Mouse (Mus musculus): ENCODE results near the gene Bhlhb9. TPM values are rescaled to one million over a fixed set of nuclear protein-coding genes. Genes with fewer than 3 reads are reported as not detected.

Gene Bhlhb9
- polyA plus RNA-seq, 1 experiment from 2014 or later: 46.6 TPM

DNA sequence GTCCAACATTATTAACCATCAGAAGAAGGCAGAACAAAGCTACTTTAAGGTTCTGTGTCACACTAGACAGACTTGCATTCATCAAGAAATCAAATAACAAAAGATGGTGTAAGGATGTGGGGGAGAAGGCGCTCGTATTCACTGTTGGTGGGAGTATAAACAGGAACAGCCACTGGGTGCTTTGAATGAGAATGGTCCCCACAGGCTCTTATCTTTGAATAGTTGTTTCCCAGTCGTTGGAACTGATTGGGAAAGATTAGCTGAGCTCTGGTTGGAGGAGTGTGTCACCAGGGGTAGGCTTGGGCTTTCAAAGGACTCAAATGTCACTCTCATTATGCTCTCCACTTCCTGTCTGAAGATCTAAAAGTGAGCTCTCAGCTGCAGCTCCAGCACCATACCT, 128.5 kb downstream of the Bhlhb9 start:
- WGBS: 54% methylated on average over 3 of the region's 3 CpGs

DNA sequence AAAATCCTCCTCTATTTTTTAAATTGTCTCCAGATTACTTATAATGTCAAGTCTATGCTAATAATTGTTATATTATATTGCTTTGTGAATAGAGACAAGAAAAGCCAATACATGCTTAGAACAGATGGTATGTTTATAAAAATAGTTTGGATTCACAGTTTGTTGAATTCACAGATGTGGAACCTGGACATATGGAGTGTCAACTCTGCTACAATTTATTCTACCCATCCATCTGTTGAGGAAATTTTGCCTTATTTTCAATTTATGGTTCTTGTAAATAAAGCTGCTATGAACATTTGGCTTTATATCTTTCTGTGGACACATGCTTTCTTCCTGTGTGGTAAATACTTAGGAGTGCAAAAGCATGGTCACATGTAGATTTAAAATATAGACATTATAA, 131.2 kb downstream of the Bhlhb9 start:
- no peak overlapping the region for H3K9ac ChIP-seq (replicated peaks; ENCODE audit: low read depth, low read length)
- no peaks in the 10 kb centered on the region for H3K9me3 ChIP-seq (ENCODE audit: control insufficient read depth, low read depth, low read length)
- no peaks in the 10 kb centered on the region for H3K4me1 ChIP-seq (ENCODE audit: control insufficient read depth, insufficient read depth, low read length)
- no peaks in the 10 kb centered on the region for H3K27me3 ChIP-seq (ENCODE audit: control insufficient read depth, insufficient read depth, low read length)
- H3K36me3 ChIP-seq (ENCODE audit: control insufficient read depth, insufficient read depth, low read length): no peaks in the 10 kb centered on the region
- ATAC-seq (ENCODE audit: insufficient number of reproducible peaks, insufficient read depth, low FRiP score, low read depth): no peak
- H3K27ac ChIP-seq (ENCODE audit: low read length): no peak overlapping the region
- no peak overlapping the region for H3K4me2 ChIP-seq (replicated peaks; ENCODE audit: low read depth, low read length)
- no peak overlapping the region for H3K4me3 ChIP-seq (ENCODE audit: low read depth, low read length)

More for the DNA sequence above, 128.5 kb downstream of the Bhlhb9 start:
- no peak for ATAC-seq (ENCODE audit: insufficient number of reproducible peaks, insufficient read depth, low FRiP score, low read depth)
- Histone ChIP-seq H3K9me3 (ENCODE audit: control insufficient read depth, low read depth, low read length) (no peaks in the 10 kb centered on the region), H3K9ac (replicated peaks; ENCODE audit: low read depth, low read length) (no peak overlapping the region), H3K27ac (ENCODE audit: low read length) (no peak overlapping the region), H3K36me3 (ENCODE audit: control insufficient read depth, insufficient read depth, low read length) (no peaks in the 10 kb centered on the region), H3K27me3 (ENCODE audit: control insufficient read depth, insufficient read depth, low read length) (no peaks in the 10 kb centered on the region), H3K4me2 (replicated peaks; ENCODE audit: low read depth, low read length) (no peak overlapping the region), H3K4me1 (ENCODE audit: control insufficient read depth, insufficient read depth, low read length) (no peaks in the 10 kb centered on the region), H3K4me3 (ENCODE audit: low read depth, low read length) (no peak overlapping the region)

DNA sequence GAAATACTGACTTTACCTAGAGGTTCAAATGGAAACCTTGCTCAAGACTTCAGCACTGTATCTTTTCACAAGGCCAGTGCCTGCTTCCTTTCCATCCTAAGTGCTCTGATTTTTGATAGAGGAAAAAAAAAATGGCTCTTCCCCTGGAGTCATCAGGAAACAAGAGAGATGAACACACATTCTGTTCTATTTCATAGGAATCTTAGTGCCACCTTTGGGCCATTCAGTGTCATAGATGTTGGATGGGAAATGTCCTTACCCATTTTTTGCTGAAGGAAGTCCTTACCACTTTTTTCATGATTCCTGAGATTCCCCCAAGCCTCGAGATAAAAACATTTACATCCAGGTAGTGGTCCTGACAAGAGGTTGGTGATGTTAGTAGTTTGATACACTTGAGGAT, 139.1 kb downstream of the Bhlhb9 start:
- Histone ChIP-seq H3K4me3 (ENCODE audit: low read depth, low read length) (no peak overlapping the region), H3K4me1 (ENCODE audit: control insufficient read depth, insufficient read depth, low read length) (no peaks in the 10 kb centered on the region), H3K4me2 (replicated peaks; ENCODE audit: low read depth, low read length) (no peak overlapping the region), H3K9me3 (ENCODE audit: control insufficient read depth, low read depth, low read length) (no peaks in the 10 kb centered on the region), H3K36me3 (ENCODE audit: control insufficient read depth, insufficient read depth, low read length) (no peaks in the 10 kb centered on the region), H3K27me3 (ENCODE audit: control insufficient read depth, insufficient read depth, low read length) (no peaks in the 10 kb centered on the region), H3K27ac (ENCODE audit: low read length) (no peak overlapping the region), H3K9ac (replicated peaks; ENCODE audit: low read depth, low read length) (no peak overlapping the region)
- no peak for ATAC-seq (ENCODE audit: insufficient number of reproducible peaks, insufficient read depth, low FRiP score, low read depth)
- 57% methylated on average over 1 of the region's 1 CpGs for WGBS

MicroRNA genes within 50 kb of the gene (microRNA counts, 519-probe panel; counts per million panel counts)
- microRNA mmu-miR-1970: not detected

Small RNAs within 50 kb of the gene (microRNA-seq; reads per million reads assigned to microRNA genes)
- not detected for gene Mir1970

Other genes with a start within 250 kb of the Bhlhb9 start
- gene Nxf7, start 198.8 kb upstream of the Bhlhb9 start, polyA plus RNA-seq (2014; fragmentation: Nextera tagmentation; extraction: Ambion mirVana): not detected in 2 replicates
- gene Prame, start 169.9 kb upstream of the Bhlhb9 start, polyA plus RNA-seq (2014; fragmentation: Nextera tagmentation; extraction: Ambion mirVana): not detected in 2 replicates
- gene Tcp11x2, start 103.8 kb upstream of the Bhlhb9 start, polyA plus RNA-seq (2014; fragmentation: Nextera tagmentation; extraction: Ambion mirVana): not detected in 2 replicates
- gene Tmsb15a, start 72.3 kb upstream of the Bhlhb9 start, polyA plus RNA-seq (2014; fragmentation: Nextera tagmentation; extraction: Ambion mirVana): not detected in 2 replicates
- gene Armcx5, start 54.9 kb upstream of the Bhlhb9 start, polyA plus RNA-seq (2014; fragmentation: Nextera tagmentation; extraction: Ambion mirVana): 7.7 and 9.6 TPM in 2 replicates
- gene Gprasp1, start 54.9 kb upstream of the Bhlhb9 start, polyA plus RNA-seq (2014; fragmentation: Nextera tagmentation; extraction: Ambion mirVana): 47.3 and 47.4 TPM in 2 replicates
- gene Gprasp2, start 41.4 kb downstream of the Bhlhb9 start, polyA plus RNA-seq (2014; fragmentation: Nextera tagmentation; extraction: Ambion mirVana): 26.6 and 29.1 TPM in 2 replicates
- gene Arxes2, start 196.2 kb downstream of the Bhlhb9 start, polyA plus RNA-seq (2014; fragmentation: Nextera tagmentation; extraction: Ambion mirVana): 75.7 and 77.4 TPM in 2 replicates
- gene Arxes1, start 235.8 kb downstream of the Bhlhb9 start, polyA plus RNA-seq (2014; fragmentation: Nextera tagmentation; extraction: Ambion mirVana): 33.5 and 36.2 TPM in 2 replicates

Data from stomach, embryonic 14.5 days (tissue).